Mouse (Mus musculus) midbrain, embryonic 11.5 days (tissue): ENCODE measurements around the gene Esrrg. TPM values are rescaled to one million over a fixed set of nuclear protein-coding genes. Genes with fewer than 3 reads are reported as not detected.

Source experiments
- ATAC-seq: fragments of 200-750 bp; cut with Nextera tagmentation; 2 replicates; pipeline ENCODE4 v1.8.0; 2017; ENCODE audit warnings: moderate TSS enrichment, moderate library complexity; ENCODE audit not compliant: low FRiP score
- DNase-seq: peaks from one replicate; pipeline ENCODE4 v3.0.0; 2015; ENCODE audit warnings: low spot score; ENCODE audit errors: missing footprints
- H3K27ac ChIP-seq: fragments of 300-500 bp; sonication (generic); 2 replicates; pipeline ENCODE4 v1.5.1; 2014; ENCODE audit warnings: low read depth, low read length
- H3K27me3 ChIP-seq: fragments of 300-500 bp; sonication (generic); 2 replicates; pipeline ENCODE4 v1.6.1; 2014; ENCODE audit warnings: mild to moderate bottlenecking, low read length, moderate library complexity, mixed read lengths; ENCODE audit not compliant: control insufficient read depth, insufficient read depth
- H3K36me3 ChIP-seq: fragments of 300-500 bp; sonication (generic); 2 replicates; pipeline ENCODE4 v1.6.1; 2014; ENCODE audit warnings: mild to moderate bottlenecking, low read length, moderate library complexity, mixed read lengths; ENCODE audit not compliant: control insufficient read depth, insufficient read depth
- H3K4me1 ChIP-seq: fragments of 300-500 bp; sonication (generic); 2 replicates; pipeline ENCODE4 v1.6.1; 2014; ENCODE audit warnings: low read length; ENCODE audit not compliant: control insufficient read depth, insufficient read depth
- H3K4me2 ChIP-seq: fragments of 300-500 bp; sonication (generic); 2 replicates; pipeline ENCODE4 v1.6.1; 2014; ENCODE audit warnings: mild to moderate bottlenecking, moderate library complexity
- H3K4me3 ChIP-seq: fragments of 300-500 bp; sonication (generic); 2 replicates; pipeline ENCODE4 v1.5.1; 2014; ENCODE audit warnings: low read depth, low read length
- H3K9ac ChIP-seq: fragments of 300-500 bp; sonication (generic); 2 replicates; pipeline ENCODE4 v1.6.1; 2014; ENCODE audit warnings: low read length
- H3K9me3 ChIP-seq: fragments of 300-500 bp; sonication (generic); 2 replicates; pipeline ENCODE4 v1.6.1; 2016; ENCODE audit warnings: low read length; ENCODE audit not compliant: control insufficient read depth
- WGBS: fragments of 180-500 bp; shearing (Covaris S2); extraction: QIAGEN DNeasy Blood & Tissue Kit; methylation state at CpG from one replicate; pipeline ENCODE4 v1.1.7; 2014; 5-methylcytosine and 5-hydroxymethylcytosine counted together
- polyA plus RNA-seq: library from polyadenylated mRNA; unstranded; fragments of >200 nt; fragmentation: Nextera tagmentation; extraction: Ambion mirVana; gene quantifications from 2 replicates; pipeline ENCODE4 v1.2.1, GENCODE M21; 2014

Esrrg gene
- polyA plus RNA-seq, 1 experiment from 2014 or later, result 5.9 TPM

DNA sequence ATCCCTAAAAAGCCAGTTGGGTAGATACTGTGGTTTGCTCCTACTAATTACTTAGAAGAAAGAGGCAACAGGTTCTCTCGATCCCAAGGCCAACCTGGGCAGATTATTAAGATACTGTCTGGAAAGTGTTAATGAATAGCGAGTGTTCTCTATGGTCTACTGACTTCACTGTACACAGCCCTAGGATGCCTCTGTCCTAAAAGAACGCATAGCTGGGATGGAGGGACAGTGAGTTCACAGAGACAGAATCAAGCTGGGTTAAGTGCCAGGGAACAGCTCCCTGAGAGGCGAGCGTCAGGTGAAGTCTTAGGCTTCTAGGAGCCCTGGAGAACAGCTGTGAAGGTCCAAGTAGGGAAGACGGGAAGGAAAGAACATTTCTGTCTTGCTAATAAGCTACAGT, 450.4 kb downstream of the Esrrg start:
- DNase-seq, result no peak
- H3K27ac ChIP-seq, result no peak overlapping the region
- no peaks in the 10 kb centered on the region for H3K9me3 ChIP-seq
- no peak overlapping the region for H3K4me3 ChIP-seq
- 84% methylated on average over 6 of the region's 6 CpGs for WGBS
- no peaks in the 10 kb centered on the region for H3K4me1 ChIP-seq
- H3K9ac ChIP-seq, result no peak overlapping the region
- H3K4me2 ChIP-seq, result no peak overlapping the region
- no peaks in the 10 kb centered on the region for H3K27me3 ChIP-seq
- H3K36me3 ChIP-seq, result no peaks in the 10 kb centered on the region
- ATAC-seq, result no peak

DNA sequence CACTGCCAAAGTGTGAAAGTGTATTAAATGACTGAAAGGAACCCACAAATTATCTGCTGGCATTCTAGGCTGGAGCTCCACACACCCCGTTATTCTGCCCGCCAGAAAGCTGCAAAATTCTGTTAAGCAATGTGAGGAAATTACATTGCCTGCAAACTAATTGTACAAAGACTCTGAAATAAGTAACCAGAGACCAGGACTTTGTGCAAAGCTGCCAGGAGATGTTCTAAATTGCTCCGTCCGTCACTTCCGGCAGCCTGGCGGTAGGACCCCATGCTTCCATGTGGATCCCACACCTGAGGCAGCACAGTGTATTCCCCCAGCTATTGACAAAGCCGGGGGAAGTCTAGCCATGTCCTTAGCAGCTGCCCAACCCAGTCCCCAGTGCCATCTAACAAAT, 451.9 kb downstream of the Esrrg start:
- Histone ChIP-seq H3K36me3 (no peaks in the 10 kb centered on the region), H3K9ac (no peak overlapping the region), H3K4me3 (no peak overlapping the region), H3K9me3 (no peaks in the 10 kb centered on the region), H3K4me2 (no peak overlapping the region), H3K4me1 (no peaks in the 10 kb centered on the region), H3K27ac (no peak overlapping the region), H3K27me3 (no peaks in the 10 kb centered on the region)
- 88% methylated on average over 7 of the region's 7 CpGs for WGBS
- DNase-seq (no peak), ATAC-seq (no peak)

DNA sequence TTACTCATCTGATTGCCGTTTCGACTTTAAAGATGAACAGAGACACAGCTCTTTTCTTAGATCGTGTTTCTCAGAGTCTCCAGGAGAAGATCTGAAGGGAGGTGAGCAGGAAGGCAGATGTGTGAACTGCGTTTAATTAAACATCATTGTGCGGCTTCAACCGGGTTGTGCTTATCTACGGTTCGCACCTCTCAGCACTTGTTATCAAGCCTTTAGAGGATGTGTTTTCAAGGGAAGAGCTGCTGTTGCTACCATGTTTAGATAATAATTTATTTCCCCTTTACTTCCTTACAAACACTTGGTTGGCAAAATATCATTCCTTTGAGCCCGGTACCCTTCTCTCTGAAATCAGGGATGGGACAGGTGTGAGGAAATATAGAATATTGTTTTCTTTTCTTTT, 460.2 kb downstream of the Esrrg start:
- Histone ChIP-seq H3K9me3 (no peaks in the 10 kb centered on the region), H3K9ac (no peak overlapping the region), H3K4me2 (no peak overlapping the region), H3K4me1 (no peaks in the 10 kb centered on the region), H3K4me3 (no peak overlapping the region), H3K27ac (no peak overlapping the region), H3K36me3 (no peaks in the 10 kb centered on the region), H3K27me3 (no peaks in the 10 kb centered on the region)
- ATAC-seq, result no peak
- DNase-seq, result no peak
- WGBS, result 83% methylated on average over 9 of the region's 9 CpGs

DNA sequence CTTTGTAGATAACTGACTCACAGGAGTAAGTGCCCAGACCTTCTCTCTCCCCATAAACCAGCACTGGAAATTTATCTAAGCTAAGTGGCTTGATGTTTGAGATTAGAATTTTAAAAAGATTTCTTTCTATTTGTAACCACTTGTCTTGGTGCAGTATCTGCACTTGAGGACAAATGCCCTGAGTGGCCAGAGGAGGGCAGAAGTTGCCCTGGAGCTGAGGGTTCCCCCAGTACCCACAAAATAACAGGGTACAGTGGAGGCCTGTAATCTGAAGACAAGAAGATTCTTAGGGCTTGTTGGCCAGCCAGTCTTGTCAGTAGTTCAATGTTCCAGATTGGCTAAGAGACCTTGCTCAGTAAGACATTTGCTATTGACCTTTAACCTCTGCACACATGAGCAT, 461.3 kb downstream of the Esrrg start:
- Histone ChIP-seq H3K4me1 (no peaks in the 10 kb centered on the region), H3K27ac (no peak overlapping the region), H3K4me2 (no peak overlapping the region), H3K27me3 (no peaks in the 10 kb centered on the region), H3K9me3 (no peaks in the 10 kb centered on the region), H3K9ac (no peak overlapping the region), H3K4me3 (no peak overlapping the region), H3K36me3 (no peaks in the 10 kb centered on the region)
- DNase-seq (no peak), ATAC-seq (no peak)

DNA sequence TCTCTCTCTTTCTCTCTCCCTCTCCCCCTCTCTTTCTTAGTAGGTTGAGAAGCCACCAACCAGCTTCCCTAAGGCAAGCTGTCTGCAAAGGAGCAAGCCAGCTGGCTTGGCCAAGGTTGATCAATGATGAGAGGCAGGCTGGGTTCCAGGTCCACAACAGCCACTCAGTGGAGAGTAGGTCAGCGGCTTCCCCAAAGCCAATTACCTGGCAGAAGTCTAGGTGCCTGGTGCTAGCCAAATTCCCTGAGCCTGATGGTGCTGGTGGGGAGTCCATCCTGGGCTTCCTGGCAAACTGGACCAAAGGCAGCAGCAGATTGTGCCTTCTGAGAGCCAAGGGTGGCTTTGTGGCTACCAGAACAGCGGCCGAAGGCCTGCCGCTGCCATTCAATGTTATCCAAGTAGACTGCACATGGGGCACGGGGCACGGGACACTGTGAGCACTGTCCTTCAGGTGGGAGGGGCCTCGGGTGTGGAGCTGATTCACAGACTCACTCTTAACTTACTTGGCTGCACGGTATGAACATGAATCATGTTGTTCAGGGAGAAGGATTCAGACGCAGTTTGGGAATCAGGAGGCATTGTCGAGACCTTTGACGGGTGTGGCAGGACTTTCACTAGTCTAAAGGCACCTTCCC, 469.1 kb downstream of the Esrrg start:
- H3K4me3 ChIP-seq, result no peak overlapping the region
- H3K27me3 ChIP-seq, result no peaks in the 10 kb centered on the region
- no peaks in the 10 kb centered on the region for H3K36me3 ChIP-seq
- no peaks in the 10 kb centered on the region for H3K9me3 ChIP-seq
- H3K27ac ChIP-seq, result no peak overlapping the region
- DNase-seq (no peak), ATAC-seq (no peak)
- peaks cover 10% of the 10 kb centered on the region for H3K4me1 ChIP-seq
- WGBS, result 92% methylated on average over 11 of the region's 11 CpGs
- H3K9ac ChIP-seq, result no peak overlapping the region
- H3K4me2 ChIP-seq, result no peak overlapping the region

DNA sequence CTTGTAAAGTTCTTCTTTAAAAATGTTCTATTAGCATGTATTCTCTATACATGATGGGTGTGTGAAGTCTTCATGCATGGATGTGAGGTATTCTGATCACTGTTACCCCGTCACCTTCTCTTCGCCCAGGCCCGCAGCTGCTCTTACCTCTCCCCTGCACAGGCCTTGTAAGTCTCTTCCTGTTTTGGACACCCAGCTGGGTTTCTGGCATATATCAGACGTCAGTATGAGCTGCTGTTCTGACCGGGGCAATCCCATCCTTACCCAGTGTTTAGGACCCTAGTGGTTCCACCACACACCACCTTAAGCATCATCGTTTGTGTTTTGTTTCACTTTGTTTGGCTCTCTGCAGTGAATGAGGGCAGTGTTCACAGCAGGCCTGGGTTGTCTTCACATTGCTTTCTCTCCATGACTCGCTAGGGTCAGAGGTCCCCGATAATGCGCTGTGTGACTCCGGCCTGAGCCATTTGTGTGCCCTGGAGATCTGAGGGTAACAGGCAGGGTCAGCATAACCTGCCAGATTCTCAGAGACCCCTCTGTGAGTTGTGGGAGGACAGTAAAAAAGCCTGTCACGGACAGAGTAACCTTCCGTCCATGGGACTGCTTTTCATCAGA, 471.8 kb downstream of the Esrrg start:
- Histone ChIP-seq H3K4me3 (no peak overlapping the region), H3K4me1 (peaks cover 13% of the 10 kb centered on the region), H3K9me3 (no peaks in the 10 kb centered on the region), H3K27ac (no peak overlapping the region), H3K27me3 (no peaks in the 10 kb centered on the region), H3K4me2 (no peak overlapping the region), H3K36me3 (no peaks in the 10 kb centered on the region), H3K9ac (no peak overlapping the region)
- no peak for DNase-seq
- 50% methylated on average over 12 of the region's 12 CpGs for WGBS
- peak; percentile 33; the same call in 1 of the 2 replicates for ATAC-seq

DNA sequence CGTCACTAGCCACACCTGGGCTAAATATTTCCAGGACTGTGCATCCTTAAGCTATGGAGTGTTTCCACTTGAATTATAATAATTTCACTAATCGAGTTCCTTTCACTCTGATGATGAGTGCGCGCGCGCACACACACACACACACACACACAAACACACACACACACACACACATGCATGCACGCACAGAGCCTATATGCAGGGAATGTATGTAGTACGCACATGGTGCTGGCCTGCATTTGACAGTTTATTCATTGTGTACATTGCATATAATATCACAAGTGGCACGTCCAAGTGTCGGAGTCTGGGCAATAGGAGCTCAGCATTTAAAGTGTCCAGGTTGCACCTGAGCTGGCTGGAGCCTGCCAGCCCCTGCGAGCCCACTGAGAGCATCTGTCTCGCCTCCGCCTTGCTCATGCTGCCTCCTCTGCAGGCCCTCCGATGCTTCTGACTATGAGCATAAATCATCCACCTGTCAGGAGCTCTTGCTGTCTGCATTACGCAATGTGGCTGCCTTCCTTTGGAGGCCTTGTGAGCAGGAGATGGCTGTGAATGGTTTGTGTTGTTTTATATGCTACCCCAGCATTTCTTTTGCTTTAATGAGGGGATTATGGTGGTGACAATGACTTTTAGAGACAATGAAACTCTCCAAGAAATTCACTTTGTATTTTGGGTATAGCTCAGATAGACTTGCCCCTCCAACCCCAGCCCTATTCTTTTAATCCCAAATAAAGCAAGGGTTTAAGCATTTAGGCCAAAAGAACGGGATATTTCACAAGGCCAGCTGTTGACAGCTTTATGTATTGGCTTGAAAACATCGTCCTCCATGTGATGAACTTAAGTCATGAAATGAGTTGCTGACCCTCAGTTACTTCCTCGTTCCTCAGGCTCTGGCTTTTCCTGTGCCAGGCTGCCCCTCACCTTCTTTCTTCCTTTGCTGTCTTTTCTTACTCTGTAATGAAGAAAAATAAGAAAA, 474.4 kb downstream of the Esrrg start:
- H3K36me3 ChIP-seq, result no peaks in the 10 kb centered on the region
- peak; percentile 35; the same call in 1 of the 2 replicates for ATAC-seq
- H3K27me3 ChIP-seq, result no peaks in the 10 kb centered on the region
- no peak overlapping the region for H3K4me2 ChIP-seq
- H3K9ac ChIP-seq, result no peak overlapping the region
- H3K4me3 ChIP-seq, result no peak overlapping the region
- WGBS, result 72% methylated on average over 18 of the region's 18 CpGs
- no peak for DNase-seq
- H3K27ac ChIP-seq, result no peak overlapping the region
- H3K4me1 ChIP-seq, result peaks cover 16% of the 10 kb centered on the region
- no peaks in the 10 kb centered on the region for H3K9me3 ChIP-seq

DNA sequence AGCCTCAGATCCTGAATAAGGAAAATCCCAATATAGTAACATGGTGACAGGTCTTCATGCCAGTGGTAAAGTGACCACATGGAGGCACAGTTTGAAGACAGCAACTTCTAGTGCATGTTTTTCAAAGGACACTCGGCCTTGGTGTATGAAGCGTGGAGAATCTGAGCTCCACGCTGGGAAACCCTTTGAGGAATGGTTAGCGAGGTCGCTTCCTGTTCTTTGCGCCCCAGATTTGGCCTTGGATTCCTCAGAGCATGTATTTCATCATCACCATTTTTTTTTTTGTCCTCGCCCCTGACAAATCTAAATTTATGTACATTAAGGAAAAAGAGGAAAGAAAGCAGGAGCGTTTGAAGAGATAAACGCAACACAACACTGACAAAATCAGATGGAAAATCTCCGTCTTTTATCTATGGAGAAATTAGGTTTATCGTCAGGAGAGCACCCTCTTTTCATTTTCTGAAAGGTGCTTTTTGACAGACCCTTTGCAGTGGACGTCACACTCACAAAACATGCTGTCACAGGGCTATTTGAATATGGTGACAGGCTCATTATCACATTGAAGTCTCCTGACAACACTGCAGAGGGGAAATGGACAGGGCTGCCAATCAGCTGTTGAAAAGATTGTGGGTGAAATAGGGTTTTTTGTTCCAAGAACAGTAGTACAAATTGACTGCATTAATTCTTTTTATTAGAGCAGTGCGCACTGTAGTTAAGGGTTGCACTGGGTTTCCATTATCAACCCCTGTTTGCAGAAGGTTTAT, 476.7 kb downstream of the Esrrg start:
- Histone ChIP-seq H3K9me3 (no peaks in the 10 kb centered on the region), H3K4me1 (peaks cover 15% of the 10 kb centered on the region), H3K4me3 (no peak overlapping the region), H3K9ac (no peak overlapping the region), H3K4me2 (no peak overlapping the region), H3K36me3 (no peaks in the 10 kb centered on the region), H3K27me3 (no peaks in the 10 kb centered on the region), H3K27ac (no peak overlapping the region)
- WGBS, result 60% methylated on average over 13 of the region's 13 CpGs
- DNase-seq (no peak), ATAC-seq (peak; percentile 54; the same call in 1 of the 2 replicates)
